In the genomic region with DNA sequence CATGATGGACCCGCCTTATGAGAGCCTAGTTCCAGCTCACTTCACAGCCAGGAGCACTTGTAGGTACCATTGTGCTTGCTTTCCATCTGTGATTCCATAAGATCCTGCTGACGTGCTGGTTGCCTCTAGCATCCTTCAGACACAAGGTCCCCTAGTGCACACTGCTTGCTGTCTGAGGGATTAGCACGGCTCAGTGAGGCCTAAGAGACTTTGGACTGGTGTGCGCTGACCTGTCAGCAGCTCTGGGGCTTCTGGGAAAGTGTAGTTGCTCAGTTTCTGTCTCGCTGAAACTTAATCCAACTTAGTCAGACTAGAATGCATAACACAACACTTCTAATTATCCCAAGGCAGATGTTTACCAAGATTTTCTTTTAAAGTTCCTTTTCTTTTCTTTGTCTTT, we compare ENCODE assay signal across 13 mouse cellular contexts. TPM values are rescaled to one million over a fixed set of nuclear protein-coding genes. Genes with fewer than 3 reads are reported as not detected.
DNase-seq lines count a peak whose midpoint lies in the region; ATAC-seq and TF ChIP-seq lines count a peak whose summit lies in the region.
"Had no signal": no experiment of that assay in that cellular context is flagged by ENCODE, and none has a peak within 500 bp of the region (broad histone marks: within the 10 kb centered on the region; RNA-seq: fewer than 3 reads in every experiment).

No protein-coding gene starts in this region.

- peak overlapping the region; percentile 65 for H3K4me2 ChIP-seq in forebrain, embryonic 15.5 days (replicated peaks)
- H3K4me2 ChIP-seq in liver, embryonic 16.5 days (ENCODE audit: low read depth, low read length), result no peak overlapping the region
- H3K4me2 ChIP-seq: heart, embryonic 15.5 days had no signal

- H3K4me3 ChIP-seq in ES-Bruce4 (ENCODE audit: low read depth, low read length), result no peak overlapping the region
- peak overlapping the region; percentile 10 for H3K4me3 ChIP-seq in forebrain, embryonic 15.5 days
- H3K4me3 ChIP-seq in liver, embryonic 16.5 days (ENCODE audit: low read depth, low read length), result no peak overlapping the region
- H3K4me3 ChIP-seq: heart, embryonic 15.5 days had no signal

- peak; percentile 28 for DNase-seq in embryo, embryonic 10.5 days (ENCODE audit: low spot score)
- DNase-seq in embryo, embryonic 9.5 days (ENCODE audit: extremely low spot score), result no peak
- no peak for DNase-seq in adrenal gland, adult 2 months
- DNase-seq in lung, postnatal 36 days, result no peak
- no peak for DNase-seq in right cerebral cortex, adult 18-20 months
- DNase-seq: adrenal gland, postnatal 25 days; lung, adult 18-20 months; right cerebral cortex, postnatal 25 days had no signal

- no peak overlapping the region for H3K9ac ChIP-seq in ES-Bruce4 (ENCODE audit: low read depth, poor library complexity, severe bottlenecking)
- H3K9ac ChIP-seq in forebrain, embryonic 15.5 days (replicated peaks), result no peak overlapping the region
- no peak overlapping the region for H3K9ac ChIP-seq in liver, embryonic 16.5 days (ENCODE audit: low read depth, low read length)
- H3K9ac ChIP-seq: heart, embryonic 15.5 days had no signal

- no peaks in the 10 kb centered on the region for H3K27me3 ChIP-seq in ES-Bruce4 (ENCODE audit: control insufficient read depth, insufficient read depth, low read length, poor library complexity, severe bottlenecking)
- H3K27me3 ChIP-seq in forebrain, embryonic 15.5 days, result no peaks in the 10 kb centered on the region
- H3K27me3 ChIP-seq in liver, embryonic 16.5 days (ENCODE audit: control insufficient read depth, insufficient read depth, low read depth, low read length), result no peaks in the 10 kb centered on the region

- TF ChIP-seq EP300 in ES-Bruce4 (IDR thresholded peaks at IDR 0.05; ENCODE audit: insufficient read depth, low read depth, low read length), result no peak

- no peak for TF ChIP-seq CTCF in ES-Bruce4 (IDR thresholded peaks at IDR 0.05; ENCODE audit: low read depth, low read length)

- no peaks in the 10 kb centered on the region for H3K9me3 ChIP-seq in ES-Bruce4 (replicated peaks; ENCODE audit: control insufficient read depth, insufficient read depth, low read length, poor library complexity, severe bottlenecking)
- no peaks in the 10 kb centered on the region for H3K9me3 ChIP-seq in forebrain, embryonic 15.5 days
- H3K9me3 ChIP-seq in liver, embryonic 16.5 days (replicated peaks; ENCODE audit: control insufficient read depth, low read length), result no peaks in the 10 kb centered on the region
- H3K9me3 ChIP-seq: heart, embryonic 15.5 days had no signal

- TF ChIP-seq POLR2A in ES-Bruce4 (IDR thresholded peaks at IDR 0.05; ENCODE audit: insufficient read depth, low read length), result no peak

- WGBS in forebrain, embryonic 15.5 days, result 25% methylated on average over 5 of the region's 5 CpGs
- 72% methylated on average over 5 of the region's 5 CpGs for WGBS in liver, embryonic 16.5 days (ENCODE audit: insufficient replicate concordance)

- H3K27ac ChIP-seq in ES-Bruce4 (ENCODE audit: insufficient read depth, low read length), result 0 out of 2 replicates have a peak overlapping the region, but pooled peaks have one; percentile 2
- H3K27ac ChIP-seq in forebrain, embryonic 15.5 days (replicated peaks), result peak overlapping the region; percentile 72
- peak overlapping the region; percentile 1; the same call in 1 of the 2 replicates for H3K27ac ChIP-seq in liver, embryonic 16.5 days (ENCODE audit: low read length)
- H3K27ac ChIP-seq: heart, embryonic 15.5 days had no signal

- H3K4me1 ChIP-seq in ES-Bruce4 (ENCODE audit: control insufficient read depth, insufficient read depth, low read length), result peaks cover 4% of the 10 kb centered on the region
- peaks cover 98% of the 10 kb centered on the region for H3K4me1 ChIP-seq in forebrain, embryonic 15.5 days
- peaks cover 45% of the 10 kb centered on the region for H3K4me1 ChIP-seq in liver, embryonic 16.5 days (ENCODE audit: control insufficient read depth, low read depth, low read length)

- H3K36me3 ChIP-seq in ES-Bruce4 (ENCODE audit: control insufficient read depth, insufficient read depth, low read length, poor library complexity, severe bottlenecking), result no peaks in the 10 kb centered on the region; the same call in 1 of the 2 replicates
- H3K36me3 ChIP-seq in forebrain, embryonic 15.5 days, result peaks cover 44% of the 10 kb centered on the region
- H3K36me3 ChIP-seq in liver, embryonic 16.5 days (ENCODE audit: control insufficient read depth, insufficient read depth), result no peaks in the 10 kb centered on the region
- H3K36me3 ChIP-seq: heart, embryonic 15.5 days had no signal

- no peak for ATAC-seq in forebrain, embryonic 15.5 days (replicated peaks)
- no peak for ATAC-seq in liver, embryonic 16.5 days (ENCODE audit: low read depth)

RNA-seq across cellular contexts. Expression of gene Zfhx2, which starts 32.2 kb away (rescaled TPM):
- 18.1 and 24.6 TPM in 2 replicates for polyA plus RNA-seq in ES-Bruce4 (2011; ENCODE audit: insufficient read depth, insufficient read length, low read depth, missing spikeins)
- polyA plus RNA-seq in forebrain, embryonic 15.5 days (2015; fragmentation: Nextera tagmentation; extraction: Ambion mirVana), result 27.4 and 30.6 TPM in 2 replicates
- 0.84 and 1.1 TPM in 2 replicates for polyA plus RNA-seq in liver, embryonic 16.5 days (2015; fragmentation: Nextera tagmentation; extraction: Ambion mirVana)
- total RNA-seq in adrenal gland, adult 2 months (2021), result 1 to 10 TPM; 6.3 to 7.3 TPM
- polyA plus RNA-seq in adrenal gland, adult 2 months (2012; rRNA removed), result 3.0 and 4.2 TPM in 2 replicates

RNA-seq across cellular contexts. Expression of gene Thtpa, which starts 34.7 kb away (rescaled TPM):
- polyA plus RNA-seq in ES-Bruce4 (2011; ENCODE audit: insufficient read depth, insufficient read length, low read depth, missing spikeins), result 6.9 and 8.6 TPM in 2 replicates
- polyA plus RNA-seq in forebrain, embryonic 15.5 days (2015; fragmentation: Nextera tagmentation; extraction: Ambion mirVana), result 52.2 and 52.3 TPM in 2 replicates
- 5.1 and 5.3 TPM in 2 replicates for polyA plus RNA-seq in liver, embryonic 16.5 days (2015; fragmentation: Nextera tagmentation; extraction: Ambion mirVana)
- 10 to 100 TPM; 11.6 to 21.6 TPM for total RNA-seq in adrenal gland, adult 2 months (2021)
- 6.0 and 6.7 TPM in 2 replicates for polyA plus RNA-seq in adrenal gland, adult 2 months (2012; rRNA removed)

RNA-seq across cellular contexts. Expression of gene Ngdn, which starts 44.7 kb away (rescaled TPM):
- 52.7 and 55.2 TPM in 2 replicates for polyA plus RNA-seq in ES-Bruce4 (2011; ENCODE audit: insufficient read depth, insufficient read length, low read depth, missing spikeins)
- 67.1 and 70.8 TPM in 2 replicates for polyA plus RNA-seq in forebrain, embryonic 15.5 days (2015; fragmentation: Nextera tagmentation; extraction: Ambion mirVana)
- 28.8 and 32.0 TPM in 2 replicates for polyA plus RNA-seq in liver, embryonic 16.5 days (2015; fragmentation: Nextera tagmentation; extraction: Ambion mirVana)
- total RNA-seq in adrenal gland, adult 2 months (2021), result 10 to 100 TPM; 36.0 TPM
- 2.7 and 2.9 TPM in 2 replicates for polyA plus RNA-seq in adrenal gland, adult 2 months (2012; rRNA removed)

RNA-seq across cellular contexts. Expression of gene Ap1g2, which starts 46.5 kb away (rescaled TPM):
- polyA plus RNA-seq in ES-Bruce4 (2011; ENCODE audit: insufficient read depth, insufficient read length, low read depth, missing spikeins), result 20.6 and 23.9 TPM in 2 replicates
- 11.4 and 13.0 TPM in 2 replicates for polyA plus RNA-seq in forebrain, embryonic 15.5 days (2015; fragmentation: Nextera tagmentation; extraction: Ambion mirVana)
- 16.9 and 19.8 TPM in 2 replicates for polyA plus RNA-seq in liver, embryonic 16.5 days (2015; fragmentation: Nextera tagmentation; extraction: Ambion mirVana)
- total RNA-seq in adrenal gland, adult 2 months (2021), result 10 to 100 TPM; 21.9 to 24.8 TPM
- polyA plus RNA-seq in adrenal gland, adult 2 months (2012; rRNA removed), result 27.3 and 30.3 TPM in 2 replicates

RNA-seq across cellular contexts. Expression of gene Jph4, which starts 56.8 kb away (rescaled TPM):
- 3.6 and 4.7 TPM in 2 replicates for polyA plus RNA-seq in ES-Bruce4 (2011; ENCODE audit: insufficient read depth, insufficient read length, low read depth, missing spikeins)
- polyA plus RNA-seq in forebrain, embryonic 15.5 days (2015; fragmentation: Nextera tagmentation; extraction: Ambion mirVana), result 37.4 and 38.3 TPM in 2 replicates
- not detected in 2 replicates for polyA plus RNA-seq in liver, embryonic 16.5 days (2015; fragmentation: Nextera tagmentation; extraction: Ambion mirVana)
- 1 to 10 TPM; 2.5 to 3.0 TPM for total RNA-seq in adrenal gland, adult 2 months (2021)
- polyA plus RNA-seq in adrenal gland, adult 2 months (2012; rRNA removed), result 4.0 and 6.8 TPM in 2 replicates
- total RNA-seq: monocyte, adult 5-6 weeks had no signal

Comparison
In these comparisons a context has a peak if more than half of its experiments do, and no peak if none do; other contexts are left out.
1. H3K27ac ChIP-seq: peak in every context shown above with its lines; median percentile 72 in forebrain, embryonic 15.5 days; 2 in ES-Bruce4; 1 in liver, embryonic 16.5 days.